Mouse (Mus musculus) heart, postnatal 0 days (tissue): ENCODE results near the gene F10. TPM values are rescaled to one million over a fixed set of nuclear protein-coding genes. Genes with fewer than 3 reads are reported as not detected.

Experiments
- ATAC-seq: fragments of 200-750 bp; cut with Nextera tagmentation; 2 replicates; pipeline ENCODE4 v1.8.0; 2017; ENCODE audit warnings: low read depth, moderate number of reproducible peaks, moderate library complexity; ENCODE audit not compliant: insufficient read depth
- DNase-seq: peaks from one replicate; pipeline ENCODE4 v3.0.0-alpha.2; 2016; ENCODE audit warnings: low spot score
- H3K27ac ChIP-seq: fragments of 300-500 bp; sonication (generic); 2 replicates; pipeline ENCODE4 v1.5.1; 2014; ENCODE audit warnings: low read depth, mild to moderate bottlenecking
- H3K27me3 ChIP-seq: fragments of 300-500 bp; sonication (generic); 2 replicates; pipeline ENCODE4 v1.6.1; 2014; ENCODE audit warnings: low read length, mixed read lengths; ENCODE audit not compliant: control insufficient read depth, insufficient read depth
- H3K36me3 ChIP-seq: fragments of 300-500 bp; sonication (generic); replicated peaks from 2 replicates; pipeline ENCODE4 v1.6.1; 2014; ENCODE audit warnings: low read length, mixed read lengths; ENCODE audit not compliant: control insufficient read depth, insufficient read depth
- H3K4me1 ChIP-seq: fragments of 300-500 bp; sonication (generic); 2 replicates; pipeline ENCODE4 v1.6.1; 2014; ENCODE audit warnings: antibody characterized with exemption; ENCODE audit not compliant: control insufficient read depth, insufficient read depth
- H3K4me2 ChIP-seq: fragments of 300-500 bp; sonication (generic); 2 replicates; pipeline ENCODE4 v1.6.1; 2014; ENCODE audit warnings: low read depth, mild to moderate bottlenecking, low read length, moderate library complexity
- H3K4me3 ChIP-seq: fragments of 300-500 bp; sonication (generic); 2 replicates; pipeline ENCODE4 v1.5.1; 2014; ENCODE audit warnings: low read depth, low read length
- H3K9ac ChIP-seq: fragments of 300-500 bp; sonication (generic); replicated peaks from 2 replicates; pipeline ENCODE4 v1.6.1; 2014; ENCODE audit warnings: low read depth, low read length, mixed read lengths
- H3K9me3 ChIP-seq: fragments of 300-500 bp; sonication (generic); replicated peaks from 2 replicates; pipeline ENCODE4 v1.6.1; 2016; ENCODE audit warnings: low read length; ENCODE audit not compliant: control insufficient read depth
- CTCF ChIP-seq: IDR thresholded peaks from 2 replicates; pipeline ENCODE4 v1.5.1; 2016; ENCODE audit warnings: antibody characterized with exemption, control low read depth, low read depth
- EP300 ChIP-seq: IDR thresholded peaks from 2 replicates; pipeline ENCODE4 v1.6.1; 2016; ENCODE audit warnings: antibody characterized with exemption, low read depth
- WGBS: fragments of 180-500 bp; shearing (Covaris S2); extraction: QIAGEN DNeasy Blood & Tissue Kit; methylation state at CpG from one replicate; pipeline ENCODE4 v1.1.7; 2014; 5-methylcytosine and 5-hydroxymethylcytosine counted together
- polyA plus RNA-seq: library from polyadenylated mRNA; unstranded; fragments of >200 nt; fragmentation: Nextera tagmentation; extraction: Ambion mirVana; gene quantifications from 2 replicates; pipeline ENCODE4 v1.2.1, GENCODE M21; 2015
- total RNA-seq: library from RNA; depleted of rRNA; stranded (reverse); fragments of >200 nt; gene quantifications from 2 replicates; pipeline ENCODE4 v1.2.3, GENCODE M21; 2014; ENCODE audit warnings: low replicate concordance

F10 gene
- total and polyA plus RNA-seq, 2 experiments from 2014 or later: 0.19 to 0.22 TPM

DNA sequence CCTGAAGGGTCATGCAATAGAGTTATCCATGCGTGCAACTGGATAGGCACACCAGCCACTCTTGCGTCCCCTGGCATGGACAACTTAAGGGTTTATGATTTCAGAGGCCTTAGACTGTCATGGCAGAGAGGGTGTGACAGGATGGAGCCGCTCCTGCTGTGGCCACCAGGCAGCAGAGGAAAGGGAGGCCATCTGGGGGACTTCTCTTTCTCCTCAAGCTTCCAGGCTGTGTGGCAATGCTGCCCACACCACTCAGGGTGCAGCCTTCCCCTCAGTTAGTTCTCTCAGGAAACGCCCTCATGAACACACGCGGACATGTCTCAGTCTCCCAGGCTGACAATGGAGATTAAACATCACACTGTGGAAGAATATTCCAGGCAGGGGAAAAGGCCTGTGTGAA lies 1.9 kb downstream of the F10 start:
- no peak for ATAC-seq
- TF ChIP-seq CTCF: no peak
- TF ChIP-seq EP300: no peak
- 66% methylated on average over 6 of the region's 6 CpGs for WGBS

DNA sequence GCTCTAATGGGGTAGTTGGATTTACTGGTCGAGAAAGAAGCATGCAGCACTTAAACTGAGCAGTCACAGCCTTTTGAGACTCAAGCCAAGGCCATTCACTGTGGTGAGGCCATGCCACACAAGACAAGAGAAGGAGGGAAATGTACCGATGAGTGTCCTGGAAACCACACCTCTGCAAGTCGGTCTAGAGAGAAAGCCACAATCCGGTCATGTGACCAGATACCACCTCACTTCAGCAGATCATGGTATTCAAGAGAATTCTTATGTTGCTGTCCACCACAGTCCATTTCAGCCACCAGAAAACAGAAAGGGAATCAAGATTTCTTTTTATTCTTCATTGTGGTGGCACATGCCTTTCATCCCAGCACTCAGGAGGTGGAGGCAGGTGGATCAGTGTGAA lies 4.4 kb downstream of the F10 start:
- no peak for TF ChIP-seq CTCF
- TF ChIP-seq EP300: no peak
- peaks cover 6% of the 10 kb centered on the region for H3K4me1 ChIP-seq
- WGBS: 72% methylated on average over 4 of the region's 4 CpGs

More for the DNA sequence above, 1.9 kb downstream of the F10 start:
- no peaks in the 10 kb centered on the region for H3K27me3 ChIP-seq
- no peak overlapping the region for H3K4me3 ChIP-seq
- no peaks in the 10 kb centered on the region for H3K9me3 ChIP-seq
- no peak overlapping the region for H3K27ac ChIP-seq
- DNase-seq: no peak
- no peaks in the 10 kb centered on the region for H3K36me3 ChIP-seq
- no peak overlapping the region for H3K4me2 ChIP-seq
- H3K4me1 ChIP-seq: peaks cover 10% of the 10 kb centered on the region
- no peak overlapping the region for H3K9ac ChIP-seq

DNA sequence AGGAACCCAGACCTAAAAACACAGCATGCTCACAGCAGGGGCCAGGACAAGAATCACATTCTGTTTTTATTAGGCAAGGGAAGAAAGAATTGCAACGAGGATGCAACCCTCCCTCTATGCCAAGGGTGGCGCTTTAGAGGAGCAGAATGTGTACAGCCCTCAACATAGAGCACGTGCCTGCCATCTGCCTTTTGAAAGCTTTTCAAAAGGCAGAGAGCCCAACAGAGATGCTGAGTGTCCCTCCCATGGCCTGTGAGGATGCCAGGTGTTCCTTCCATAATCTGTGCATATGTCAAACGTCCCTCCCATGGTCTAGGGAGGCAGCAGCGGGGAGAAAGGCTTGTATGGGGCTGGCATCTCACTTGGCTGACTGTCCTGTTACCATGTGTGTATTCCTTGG lies 10.5 kb downstream of the F10 start:
- Histone ChIP-seq H3K4me2 (no peak overlapping the region), H3K4me3 (no peak overlapping the region), H3K36me3 (no peaks in the 10 kb centered on the region), H3K9me3 (peaks cover 4% of the 10 kb centered on the region; the same call in 1 of the 2 replicates), H3K4me1 (no peaks in the 10 kb centered on the region), H3K27ac (no peak overlapping the region), H3K27me3 (no peaks in the 10 kb centered on the region), H3K9ac (no peak overlapping the region)
- DNase-seq: no peak
- TF ChIP-seq CTCF: no peak
- no peak for TF ChIP-seq EP300
- 54% methylated on average over 5 of the region's 5 CpGs for WGBS
- no peak for ATAC-seq

More for the DNA sequence above, 4.4 kb downstream of the F10 start:
- Histone ChIP-seq H3K36me3 (no peaks in the 10 kb centered on the region), H3K9ac (no peak overlapping the region), H3K4me3 (no peak overlapping the region), H3K27me3 (no peaks in the 10 kb centered on the region), H3K9me3 (no peaks in the 10 kb centered on the region), H3K27ac (no peak overlapping the region), H3K4me2 (no peak overlapping the region)
- DNase-seq (no peak), ATAC-seq (no peak)

DNA sequence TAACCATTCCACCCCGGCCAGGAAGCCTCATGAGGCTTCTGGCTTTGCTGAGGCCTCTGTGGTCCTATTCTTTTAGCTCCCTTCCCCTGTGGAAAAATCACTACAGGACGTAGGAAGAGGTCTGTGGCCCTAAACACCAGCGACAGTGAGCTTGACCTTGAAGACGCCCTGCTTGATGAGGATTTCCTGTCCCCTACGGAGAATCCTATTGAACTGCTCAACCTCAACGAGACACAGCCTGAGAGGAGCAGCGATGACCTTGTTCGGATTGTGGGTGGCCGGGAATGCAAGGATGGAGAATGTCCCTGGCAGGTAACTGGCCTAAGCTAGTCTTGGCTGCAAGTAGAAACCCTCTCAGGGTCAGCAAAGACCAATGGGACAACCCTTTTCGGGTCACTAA lies 13.4 kb downstream of the F10 start:
- DNase-seq (no peak), ATAC-seq (no peak)
- Histone ChIP-seq H3K9ac (no peak overlapping the region), H3K4me2 (no peak overlapping the region), H3K27me3 (no peaks in the 10 kb centered on the region), H3K27ac (no peak overlapping the region), H3K36me3 (no peaks in the 10 kb centered on the region), H3K9me3 (peaks cover 4% of the 10 kb centered on the region; the same call in 1 of the 2 replicates), H3K4me3 (no peak overlapping the region), H3K4me1 (no peaks in the 10 kb centered on the region)
- TF ChIP-seq EP300 (no peak), CTCF (no peak)
- 74% methylated on average over 10 of the region's 10 CpGs for WGBS

DNA sequence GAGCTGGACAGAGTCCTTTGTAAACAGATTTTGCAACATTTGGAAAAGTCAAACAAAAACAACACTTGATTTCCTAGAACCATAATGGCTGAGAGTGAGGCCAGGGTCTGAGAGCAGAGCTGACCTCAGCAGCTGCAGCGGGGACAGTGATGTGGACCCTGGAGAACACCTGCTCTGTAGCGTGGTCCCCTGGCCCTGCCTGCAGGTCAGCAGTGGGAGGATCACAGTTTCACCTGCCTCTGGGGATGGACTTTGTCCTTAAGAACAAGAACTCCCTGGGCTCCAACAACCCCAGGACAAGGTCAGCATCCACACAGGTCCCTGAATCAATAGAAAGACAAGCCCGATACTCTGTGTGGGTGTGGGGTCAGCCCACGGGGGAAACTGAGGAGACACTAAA lies 20.2 kb downstream of the F10 start:
- no peaks in the 10 kb centered on the region for H3K27me3 ChIP-seq
- ATAC-seq (no peak), DNase-seq (no peak)
- TF ChIP-seq EP300 (no peak), CTCF (no peak)
- no peak overlapping the region for H3K4me2 ChIP-seq
- no peaks in the 10 kb centered on the region for H3K36me3 ChIP-seq
- no peaks in the 10 kb centered on the region for H3K9me3 ChIP-seq
- H3K4me1 ChIP-seq: no peaks in the 10 kb centered on the region
- no peak overlapping the region for H3K9ac ChIP-seq
- no peak overlapping the region for H3K27ac ChIP-seq
- H3K4me3 ChIP-seq: no peak overlapping the region
- WGBS: 81% methylated on average over 4 of the region's 4 CpGs

DNA sequence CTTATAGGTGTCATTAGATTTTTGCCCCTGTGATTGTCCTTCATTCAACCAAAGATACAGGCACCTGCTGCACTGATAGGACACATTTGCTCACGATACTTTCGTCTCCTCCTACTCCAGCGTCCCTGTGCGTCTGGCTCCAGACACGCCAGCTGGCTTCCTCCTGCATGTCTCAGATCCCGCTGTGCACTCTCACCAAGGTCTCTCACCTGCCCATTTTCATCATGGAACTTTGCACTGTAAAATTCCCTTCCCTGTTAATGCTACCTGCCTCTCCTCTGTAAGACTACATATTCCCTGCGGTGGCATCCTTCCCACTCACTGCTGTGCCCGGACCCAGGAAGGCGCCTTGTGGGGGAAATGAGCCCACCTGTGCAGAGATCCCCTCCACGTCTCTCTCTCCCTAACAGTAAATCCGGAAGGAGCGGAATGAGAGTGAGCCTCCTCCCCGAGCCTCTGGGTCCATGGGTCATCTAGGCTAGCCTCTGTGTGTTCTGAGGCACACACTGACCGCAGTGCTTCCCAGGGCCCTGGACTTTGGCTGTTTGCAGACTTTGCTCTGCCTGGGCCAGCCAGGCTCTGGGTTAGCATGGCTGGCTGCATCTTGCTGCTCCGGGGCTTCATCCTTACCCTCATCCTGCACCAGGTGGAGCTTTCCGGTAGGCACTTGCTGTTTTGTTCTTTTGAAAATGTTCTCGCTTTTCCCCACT lies 23.5 kb downstream of the F10 start, which contains the start of gene Proz:
Proz (plus strand) TSS at position 474 of the 710 bp plus-strand sequence.
- no peaks in the 10 kb centered on the region for H3K27me3 ChIP-seq
- TF ChIP-seq CTCF: no peak
- no peak for TF ChIP-seq EP300
- WGBS: 67% methylated on average over 17 of the region's 17 CpGs

More for the DNA sequence above, 23.5 kb downstream of the F10 start, which contains the start of gene Proz:
- Histone ChIP-seq H3K9me3 (no peaks in the 10 kb centered on the region), H3K4me3 (no peak within 1 kb of the TSS), H3K4me2 (no peak within 1 kb of the TSS), H3K27ac (no peak within 1 kb of the TSS), H3K9ac (no peak within 1 kb of the TSS), H3K36me3 (no peaks in the 10 kb centered on the region), H3K4me1 (no peaks in the 10 kb centered on the region)
- ATAC-seq: no peak
- DNase-seq: no peak
